Mouse (Mus musculus) adrenal gland, postnatal 10 days (tissue): ENCODE measurements around the gene Gpr37l1. TPM values are rescaled to one million over a fixed set of nuclear protein-coding genes. Genes with fewer than 3 reads are reported as not detected.

ENCODE experiments used
- DNase-seq: peaks from one replicate; pipeline ENCODE4 v3.0.0; 2021; ENCODE audit warnings: mixed read lengths
- total RNA-seq, 2 experiments: library from RNA; stranded (reverse); gene quantifications; 2 replicates each; pipeline ENCODE4 v1.2.3; 2021

Gpr37l1 gene
- total RNA-seq, 2 experiments from 2014 or later: 1.3 to 2.8 TPM

- peak; percentile 53 for DNase-seq
These were observed 14.6 kb upstream of the Gpr37l1 start for GRCm38 (mm10) chr1:135181880-135182623.

- no peak for DNase-seq
These were observed 13.8 kb upstream of the Gpr37l1 start for GRCm38 (mm10) chr1:135181275-135181674.

GRCm38 (mm10) chr1:135180830-135181229 is 13.3 kb upstream of the Gpr37l1 start:
- no peak for DNase-seq

GRCm38 (mm10) chr1:135178863-135179262 is 11.4 kb upstream of the Gpr37l1 start:
- no peak for DNase-seq

GRCm38 (mm10) chr1:135177724-135178123 is 10.2 kb upstream of the Gpr37l1 start:
- no peak for DNase-seq

- DNase-seq: no peak
These were observed 7.7 kb upstream of the Gpr37l1 start for GRCm38 (mm10) chr1:135175176-135175575.

GRCm38 (mm10) chr1:135173311-135173710 is 5.8 kb upstream of the Gpr37l1 start:
- no peak for DNase-seq

GRCm38 (mm10) chr1:135171984-135172383 is 4.5 kb upstream of the Gpr37l1 start:
- DNase-seq: peak; percentile 77

GRCm38 (mm10) chr1:135171202-135171601 is 3.7 kb upstream of the Gpr37l1 start:
- no peak for DNase-seq

GRCm38 (mm10) chr1:135170299-135170698 is 2.8 kb upstream of the Gpr37l1 start:
- DNase-seq: peak; percentile 50

GRCm38 (mm10) chr1:135169556-135170224 is 2.2 kb upstream of the Gpr37l1 start:
- peak; percentile 49 for DNase-seq

GRCm38 (mm10) chr1:135168453-135169200 is 1.1 kb upstream of the Gpr37l1 start:
- no peak for DNase-seq

GRCm38 (mm10) chr1:135162720-135163119 is 4.8 kb downstream of the Gpr37l1 start:
- DNase-seq: no peak

GRCm38 (mm10) chr1:135160411-135161050 is 7.0 kb downstream of the Gpr37l1 start:
- DNase-seq: no peak

GRCm38 (mm10) chr1:135159556-135160123 is 7.8 kb downstream of the Gpr37l1 start:
- no peak for DNase-seq

GRCm38 (mm10) chr1:135159074-135159473 is 8.4 kb downstream of the Gpr37l1 start:
- DNase-seq: no peak

GRCm38 (mm10) chr1:135158633-135159032 is 8.8 kb downstream of the Gpr37l1 start:
- no peak for DNase-seq

GRCm38 (mm10) chr1:135156300-135156699 is 11.2 kb downstream of the Gpr37l1 start:
- no peak for DNase-seq

- DNase-seq: peak; percentile 72
These were observed 13.0 kb downstream of the Gpr37l1 start for GRCm38 (mm10) chr1:135154411-135154959.

GRCm38 (mm10) chr1:135154011-135154410 is 13.5 kb downstream of the Gpr37l1 start:
- DNase-seq: no peak

GRCm38 (mm10) chr1:135148996-135149395 is 18.5 kb downstream of the Gpr37l1 start:
- no peak for DNase-seq

- DNase-seq: no peak
These were observed 19.0 kb downstream of the Gpr37l1 start for GRCm38 (mm10) chr1:135148476-135148875.
